Comparison of ENCODE assay signal across 20 mouse cellular contexts in the genomic region with DNA sequence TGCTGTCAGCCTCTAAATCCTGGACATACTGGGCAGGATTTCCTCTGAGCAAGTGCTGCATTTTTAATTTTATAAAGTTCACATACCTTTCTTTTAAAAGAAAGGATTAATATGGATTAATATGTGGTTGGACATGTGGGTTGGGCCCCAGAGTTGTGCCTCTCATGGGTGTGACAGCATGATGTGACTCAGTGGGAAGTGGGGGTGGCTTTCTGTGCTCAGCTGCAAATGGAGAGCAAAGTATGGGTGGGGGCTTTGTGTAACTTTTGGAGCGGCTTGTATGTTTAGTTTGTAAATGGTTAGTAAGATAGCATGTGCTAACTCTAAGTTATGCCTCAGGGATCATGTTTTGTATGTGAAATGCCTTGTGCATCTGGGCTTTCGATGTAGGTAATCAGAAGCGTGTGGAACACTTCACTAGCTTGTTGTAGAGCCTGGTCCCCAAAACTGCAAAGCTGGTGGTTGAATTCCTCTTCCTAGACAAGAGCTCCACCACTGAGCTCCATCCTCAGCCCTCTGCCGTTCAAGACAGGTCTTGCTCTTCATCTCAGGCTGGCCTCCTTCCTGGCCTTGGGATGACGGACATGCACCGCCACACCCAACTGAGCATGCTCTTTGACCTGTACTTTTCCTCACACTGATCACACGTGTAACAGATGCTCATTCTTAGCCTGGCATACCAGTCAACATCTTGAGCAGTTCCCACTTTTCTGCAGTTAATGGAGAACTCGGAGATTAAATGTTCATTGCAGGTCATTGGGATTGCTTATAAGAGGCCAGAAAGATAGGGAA. TPM values are rescaled to one million over a fixed set of nuclear protein-coding genes. Genes with fewer than 3 reads are reported as not detected.
DNase-seq lines count a peak whose midpoint lies in the region; ATAC-seq and TF ChIP-seq lines count a peak whose summit lies in the region.
"Had no signal": no experiment of that assay in that cellular context is flagged by ENCODE, and none has a peak within 500 bp of the region (broad histone marks: within the 10 kb centered on the region; RNA-seq: fewer than 3 reads in every experiment).

No protein-coding gene starts in this region.

- peak; percentile 31 for DNase-seq in NIH3T3 (ENCODE audit: low read depth)
- peak; percentile 62 for DNase-seq in kidney, adult 11 months
- peak; percentile 47 for DNase-seq in kidney, postnatal 0 days (ENCODE audit: low spot score)
- no peak for DNase-seq in adrenal gland, postnatal 4 days (ENCODE audit: low spot score in 2 of 2)
- DNase-seq in cerebellum, adult 11 months: no peak
- DNase-seq: adrenal gland, postnatal 25 days; cerebellum, adult 9-10 months; gastrocnemius, postnatal 25 days; layer of hippocampus, postnatal 36 days; left cerebral cortex, postnatal 4 days; liver, embryonic 13.5 days; thymus, adult 2 months had no signal

- H3K27ac ChIP-seq in kidney, postnatal 0 days: no peak overlapping the region
- peak overlapping the region; percentile 54; the same call in 1 of the 2 replicates for H3K27ac ChIP-seq in stomach, embryonic 15.5 days
- H3K27ac ChIP-seq in liver, embryonic 12.5 days: no peak overlapping the region
- H3K27ac ChIP-seq: hindbrain, embryonic 15.5 days; liver, embryonic 13.5 days; lung, embryonic 15.5 days; macrophage; midbrain, embryonic 13.5 days had no signal

- no peak overlapping the region for H3K4me3 ChIP-seq in kidney, postnatal 0 days (replicated peaks; ENCODE audit: low read depth, low read length)
- no peak overlapping the region for H3K4me3 ChIP-seq in stomach, embryonic 15.5 days (replicated peaks)
- H3K4me3 ChIP-seq in liver, embryonic 12.5 days: no peak overlapping the region
- H3K4me3 ChIP-seq: heart, embryonic 12.5 days; hindbrain, embryonic 15.5 days; liver, embryonic 13.5 days; lung, embryonic 15.5 days; midbrain, embryonic 13.5 days had no signal

- peak; percentile 88 for ATAC-seq in kidney, postnatal 0 days (replicated peaks; ENCODE audit: low FRiP score, low read depth)
- ATAC-seq in stomach, embryonic 15.5 days (ENCODE audit: insufficient read depth, low FRiP score, low read depth): peak; percentile 37; the same call in 1 of the 2 replicates
- no peak for ATAC-seq in liver, embryonic 12.5 days
- ATAC-seq: CD4-positive, CD25-positive, alpha-beta regulatory T cell, adult 4 months; midbrain, embryonic 13.5 days had no signal

- WGBS in kidney, postnatal 0 days: 68% methylated on average over 8 of the region's 8 CpGs
- 79% methylated on average over 8 of the region's 8 CpGs for WGBS in stomach, embryonic 15.5 days
- 76% methylated on average over 8 of the region's 8 CpGs for whole genome bisulfite sequencing in liver, embryonic 12.5 days (ENCODE audit: insufficient replicate concordance)

- H3K4me1 ChIP-seq in kidney, postnatal 0 days (replicated peaks; ENCODE audit: insufficient read depth, low read length): peaks cover 1% of the 10 kb centered on the region; the same call in 1 of the 2 replicates
- H3K4me1 ChIP-seq in stomach, embryonic 15.5 days: no peaks in the 10 kb centered on the region
- no peaks in the 10 kb centered on the region for H3K4me1 ChIP-seq in liver, embryonic 12.5 days
- H3K4me1 ChIP-seq: liver, embryonic 13.5 days had no signal

- H3K27me3 ChIP-seq in kidney, postnatal 0 days (ENCODE audit: insufficient read depth, low read length): no peaks in the 10 kb centered on the region
- no peaks in the 10 kb centered on the region for H3K27me3 ChIP-seq in stomach, embryonic 15.5 days (replicated peaks)
- H3K27me3 ChIP-seq in liver, embryonic 12.5 days (replicated peaks): no peaks in the 10 kb centered on the region
- H3K27me3 ChIP-seq: heart, embryonic 12.5 days; hindbrain, embryonic 15.5 days; liver, embryonic 13.5 days; lung, embryonic 15.5 days had no signal

- H3K9ac ChIP-seq in kidney, postnatal 0 days (ENCODE audit: low read depth, low read length): no peak overlapping the region
- H3K9ac ChIP-seq in stomach, embryonic 15.5 days: no peak overlapping the region
- H3K9ac ChIP-seq in liver, embryonic 12.5 days: no peak overlapping the region
- H3K9ac ChIP-seq: heart, embryonic 12.5 days; hindbrain, embryonic 15.5 days; liver, embryonic 13.5 days; lung, embryonic 15.5 days; midbrain, embryonic 13.5 days had no signal

- no peak overlapping the region for H3K4me2 ChIP-seq in kidney, postnatal 0 days (ENCODE audit: low read length)
- H3K4me2 ChIP-seq in stomach, embryonic 15.5 days: no peak overlapping the region
- no peak overlapping the region for H3K4me2 ChIP-seq in liver, embryonic 12.5 days
- H3K4me2 ChIP-seq: heart, embryonic 12.5 days; hindbrain, embryonic 15.5 days; liver, embryonic 13.5 days; lung, embryonic 15.5 days; midbrain, embryonic 13.5 days had no signal

- TF ChIP-seq CTCF in kidney, postnatal 0 days (IDR thresholded peaks at IDR 0.05; ENCODE audit: low read depth): peak; percentile 28; the same call in 1 of the 2 replicates

- H3K9me3 ChIP-seq in kidney, postnatal 0 days (replicated peaks; ENCODE audit: low read length): no peaks in the 10 kb centered on the region
- H3K9me3 ChIP-seq in stomach, embryonic 15.5 days: no peaks in the 10 kb centered on the region
- H3K9me3 ChIP-seq in liver, embryonic 12.5 days (replicated peaks): no peaks in the 10 kb centered on the region
- H3K9me3 ChIP-seq: heart, embryonic 12.5 days; hindbrain, embryonic 15.5 days; liver, embryonic 13.5 days; lung, embryonic 15.5 days; midbrain, embryonic 13.5 days had no signal

- no peaks in the 10 kb centered on the region for H3K36me3 ChIP-seq in kidney, postnatal 0 days (ENCODE audit: insufficient read depth, low read length)
- H3K36me3 ChIP-seq in stomach, embryonic 15.5 days: no peaks in the 10 kb centered on the region
- no peaks in the 10 kb centered on the region for H3K36me3 ChIP-seq in liver, embryonic 12.5 days
- H3K36me3 ChIP-seq: heart, embryonic 12.5 days; hindbrain, embryonic 15.5 days; liver, embryonic 13.5 days; lung, embryonic 15.5 days; midbrain, embryonic 13.5 days had no signal

RNA-seq across cellular contexts. Expression of a gene that starts 24.0 kb away (rescaled TPM):
- 11.9 and 15.4 TPM in 2 replicates for polyA plus RNA-seq in kidney, postnatal 0 days (2015; fragmentation: Nextera tagmentation; extraction: Ambion mirVana)
- polyA plus RNA-seq in stomach, embryonic 15.5 days (2015; fragmentation: Nextera tagmentation; extraction: Ambion mirVana): 27.5 and 32.7 TPM in 2 replicates
- 10 to 100 TPM; 25.1 to 32.7 TPM for total RNA-seq in adrenal gland, postnatal 4 days (2021)
- polyA plus RNA-seq in liver, embryonic 12.5 days (2016; fragmentation: Nextera tagmentation; extraction: Ambion mirVana): 12.9 and 13.2 TPM in 2 replicates

Comparison
In these comparisons a context has a peak if more than half of its experiments do, and no peak if none do; other contexts are left out.
1. DNase-seq: peak in NIH3T3 (single experiment), kidney, adult 11 months (single experiment) and kidney, postnatal 0 days (single experiment); none in adrenal gland, postnatal 4 days (0 of 2) and cerebellum, adult 11 months (single experiment).